Mouse (Mus musculus): ENCODE measurements at regions not wholly inside any gene's neighbourhood (a gene's known extent, or its start where the extent isn't known, plus 50 kb on each side); places are given as distances from the start of the nearest gene placed in this dataset.

GRCm38 (mm10) chr2:137730472-137730931 lies 525.9 kb upstream of the Btbd3 start:
- TF ChIP-seq EP300 (IDR thresholded peaks at IDR 0.05; ENCODE audit: insufficient read depth, low read depth, low read length) (no peak), POLR2A (IDR thresholded peaks at IDR 0.05; ENCODE audit: insufficient read depth, low read length) (no peak), CTCF (IDR thresholded peaks at IDR 0.05; ENCODE audit: low read depth, low read length) (no peak)
- no peak overlapping the region for H3K9ac ChIP-seq (ENCODE audit: low read depth, poor library complexity, severe bottlenecking)
- no peak overlapping the region for H3K27ac ChIP-seq (ENCODE audit: insufficient read depth, low read length)

GRCm38 (mm10) chr2:137729871-137730270 lies 526.5 kb upstream of the Btbd3 start:
- no peak overlapping the region for H3K27ac ChIP-seq (ENCODE audit: insufficient read depth, low read length)

More at GRCm38 (mm10) chr2:137730472-137730931, 525.9 kb upstream of the Btbd3 start:
- H3K36me3 ChIP-seq (ENCODE audit: control insufficient read depth, insufficient read depth, low read length, poor library complexity, severe bottlenecking), result no peaks in the 10 kb centered on the region
- H3K4me1 ChIP-seq (ENCODE audit: control insufficient read depth, insufficient read depth, low read length), result no peaks in the 10 kb centered on the region
- H3K9me3 ChIP-seq (replicated peaks; ENCODE audit: control insufficient read depth, insufficient read depth, low read length, poor library complexity, severe bottlenecking), result no peaks in the 10 kb centered on the region
- no peaks in the 10 kb centered on the region for H3K27me3 ChIP-seq (ENCODE audit: control insufficient read depth, insufficient read depth, low read length, poor library complexity, severe bottlenecking)
- no peak overlapping the region for H3K4me3 ChIP-seq (ENCODE audit: low read depth, low read length)

GRCm38 (mm10) chr2:137729207-137729606 lies 527.2 kb upstream of the Btbd3 start:
- no peak overlapping the region for H3K4me3 ChIP-seq (ENCODE audit: low read depth, low read length)

More at GRCm38 (mm10) chr2:137729871-137730270, 526.5 kb upstream of the Btbd3 start:
- H3K27me3 ChIP-seq (ENCODE audit: control insufficient read depth, insufficient read depth, low read length, poor library complexity, severe bottlenecking), result no peaks in the 10 kb centered on the region
- no peaks in the 10 kb centered on the region for H3K9me3 ChIP-seq (replicated peaks; ENCODE audit: control insufficient read depth, insufficient read depth, low read length, poor library complexity, severe bottlenecking)
- no peak overlapping the region for H3K4me3 ChIP-seq (ENCODE audit: low read depth, low read length)
- TF ChIP-seq EP300 (IDR thresholded peaks at IDR 0.05; ENCODE audit: insufficient read depth, low read depth, low read length) (no peak), CTCF (IDR thresholded peaks at IDR 0.05; ENCODE audit: low read depth, low read length) (no peak), POLR2A (IDR thresholded peaks at IDR 0.05; ENCODE audit: insufficient read depth, low read length) (no peak)
- H3K4me1 ChIP-seq (ENCODE audit: control insufficient read depth, insufficient read depth, low read length), result no peaks in the 10 kb centered on the region
- no peak overlapping the region for H3K9ac ChIP-seq (ENCODE audit: low read depth, poor library complexity, severe bottlenecking)
- H3K36me3 ChIP-seq (ENCODE audit: control insufficient read depth, insufficient read depth, low read length, poor library complexity, severe bottlenecking), result no peaks in the 10 kb centered on the region

GRCm38 (mm10) chr2:137723651-137724050 lies 532.7 kb upstream of the Btbd3 start:
- TF ChIP-seq POLR2A (IDR thresholded peaks at IDR 0.05; ENCODE audit: insufficient read depth, low read length) (no peak), CTCF (IDR thresholded peaks at IDR 0.05; ENCODE audit: low read depth, low read length) (no peak), EP300 (IDR thresholded peaks at IDR 0.05; ENCODE audit: insufficient read depth, low read depth, low read length) (no peak)
- Histone ChIP-seq H3K36me3 (ENCODE audit: control insufficient read depth, insufficient read depth, low read length, poor library complexity, severe bottlenecking) (no peaks in the 10 kb centered on the region), H3K27me3 (ENCODE audit: control insufficient read depth, insufficient read depth, low read length, poor library complexity, severe bottlenecking) (no peaks in the 10 kb centered on the region)

More at GRCm38 (mm10) chr2:137729207-137729606, 527.2 kb upstream of the Btbd3 start:
- Histone ChIP-seq H3K27ac (ENCODE audit: insufficient read depth, low read length) (no peak overlapping the region), H3K36me3 (ENCODE audit: control insufficient read depth, insufficient read depth, low read length, poor library complexity, severe bottlenecking) (no peaks in the 10 kb centered on the region), H3K9ac (ENCODE audit: low read depth, poor library complexity, severe bottlenecking) (no peak overlapping the region), H3K4me1 (ENCODE audit: control insufficient read depth, insufficient read depth, low read length) (no peaks in the 10 kb centered on the region), H3K9me3 (replicated peaks; ENCODE audit: control insufficient read depth, insufficient read depth, low read length, poor library complexity, severe bottlenecking) (no peaks in the 10 kb centered on the region), H3K27me3 (ENCODE audit: control insufficient read depth, insufficient read depth, low read length, poor library complexity, severe bottlenecking) (no peaks in the 10 kb centered on the region)
- TF ChIP-seq POLR2A (IDR thresholded peaks at IDR 0.05; ENCODE audit: insufficient read depth, low read length), result no peak
- TF ChIP-seq EP300 (IDR thresholded peaks at IDR 0.05; ENCODE audit: insufficient read depth, low read depth, low read length), result no peak
- no peak for TF ChIP-seq CTCF (IDR thresholded peaks at IDR 0.05; ENCODE audit: low read depth, low read length)

GRCm38 (mm10) chr2:137721767-137722424 lies 534.5 kb upstream of the Btbd3 start:
- H3K27me3 ChIP-seq (ENCODE audit: control insufficient read depth, insufficient read depth, low read length, poor library complexity, severe bottlenecking), result no peaks in the 10 kb centered on the region
- TF ChIP-seq EP300 (IDR thresholded peaks at IDR 0.05; ENCODE audit: insufficient read depth, low read depth, low read length), result no peak
- no peak for TF ChIP-seq CTCF (IDR thresholded peaks at IDR 0.05; ENCODE audit: low read depth, low read length)
- TF ChIP-seq POLR2A (IDR thresholded peaks at IDR 0.05; ENCODE audit: insufficient read depth, low read length), result no peak
- no peak overlapping the region for H3K9ac ChIP-seq (ENCODE audit: low read depth, poor library complexity, severe bottlenecking)
- no peak overlapping the region for H3K4me3 ChIP-seq (ENCODE audit: low read depth, low read length)
- no peaks in the 10 kb centered on the region for H3K4me1 ChIP-seq (ENCODE audit: control insufficient read depth, insufficient read depth, low read length)
- H3K27ac ChIP-seq (ENCODE audit: insufficient read depth, low read length), result no peak overlapping the region
- H3K36me3 ChIP-seq (ENCODE audit: control insufficient read depth, insufficient read depth, low read length, poor library complexity, severe bottlenecking), result no peaks in the 10 kb centered on the region
- no peaks in the 10 kb centered on the region for H3K9me3 ChIP-seq (replicated peaks; ENCODE audit: control insufficient read depth, insufficient read depth, low read length, poor library complexity, severe bottlenecking)

More at GRCm38 (mm10) chr2:137723651-137724050, 532.7 kb upstream of the Btbd3 start:
- Histone ChIP-seq H3K9ac (ENCODE audit: low read depth, poor library complexity, severe bottlenecking) (no peak overlapping the region), H3K4me1 (ENCODE audit: control insufficient read depth, insufficient read depth, low read length) (no peaks in the 10 kb centered on the region), H3K27ac (ENCODE audit: insufficient read depth, low read length) (no peak overlapping the region), H3K9me3 (replicated peaks; ENCODE audit: control insufficient read depth, insufficient read depth, low read length, poor library complexity, severe bottlenecking) (no peaks in the 10 kb centered on the region), H3K4me3 (ENCODE audit: low read depth, low read length) (no peak overlapping the region)

GRCm38 (mm10) chr2:137715891-137716290 lies 540.5 kb upstream of the Btbd3 start:
- no peak overlapping the region for H3K4me3 ChIP-seq (ENCODE audit: low read depth, low read length)
- H3K9me3 ChIP-seq (replicated peaks; ENCODE audit: control insufficient read depth, insufficient read depth, low read length, poor library complexity, severe bottlenecking), result no peaks in the 10 kb centered on the region
- H3K27me3 ChIP-seq (ENCODE audit: control insufficient read depth, insufficient read depth, low read length, poor library complexity, severe bottlenecking), result no peaks in the 10 kb centered on the region
- H3K36me3 ChIP-seq (ENCODE audit: control insufficient read depth, insufficient read depth, low read length, poor library complexity, severe bottlenecking), result no peaks in the 10 kb centered on the region
- H3K9ac ChIP-seq (ENCODE audit: low read depth, poor library complexity, severe bottlenecking), result no peak overlapping the region
- H3K27ac ChIP-seq (ENCODE audit: insufficient read depth, low read length), result no peak overlapping the region
- TF ChIP-seq CTCF (IDR thresholded peaks at IDR 0.05; ENCODE audit: low read depth, low read length), result no peak
- TF ChIP-seq EP300 (IDR thresholded peaks at IDR 0.05; ENCODE audit: insufficient read depth, low read depth, low read length), result no peak
- TF ChIP-seq POLR2A (IDR thresholded peaks at IDR 0.05; ENCODE audit: insufficient read depth, low read length), result no peak
- no peaks in the 10 kb centered on the region for H3K4me1 ChIP-seq (ENCODE audit: control insufficient read depth, insufficient read depth, low read length)
